Mouse (Mus musculus) left cerebral cortex, adult 18-20 months (tissue): ENCODE results near the gene Cdc42bpa. TPM values are rescaled to one million over a fixed set of nuclear protein-coding genes. Genes with fewer than 3 reads are reported as not detected.
A peak's percentile ranks its signal among the peaks of the same experiment; 100 is the strongest.
"Not testable (repeated sequence)": the region's sequence is repeated elsewhere in the genome, so short reads cannot be mapped to it uniquely, and the experiment has no call there.

ENCODE experiments used
- DNase-seq, 2 experiments: peaks; one replicate each; pipeline ENCODE4 v3.0.0; 2021 to 2022; ENCODE audit warnings: low spot score in 2 of 2, mixed read lengths in 1 of 2
- total RNA-seq, 2 experiments: library from RNA; stranded (reverse); gene quantifications; 2 replicates each; pipeline ENCODE4 v1.2.3; 2021

Gene Cdc42bpa
- total RNA-seq, 2 experiments from 2014 or later = 223 to 236 TPM

GRCm38 (mm10) chr1:180029863-180030262 is 69.6 kb downstream of the Cdc42bpa start:
- DNase-seq = not testable (repeated sequence)

GRCm38 (mm10) chr1:180030631-180031365 is 70.5 kb downstream of the Cdc42bpa start:
- no peak for DNase-seq

- no peak for DNase-seq
Observed at GRCm38 (mm10) chr1:180031705-180032548, 71.7 kb downstream of the Cdc42bpa start.

- peak; percentile 41 to 54 for DNase-seq
Observed at GRCm38 (mm10) chr1:180037461-180037860, 77.2 kb downstream of the Cdc42bpa start.

GRCm38 (mm10) chr1:180044160-180044559 is 83.9 kb downstream of the Cdc42bpa start:
- no peak for DNase-seq

- no peak for DNase-seq
Observed at GRCm38 (mm10) chr1:180045172-180045571, 84.9 kb downstream of the Cdc42bpa start.

- no peak for DNase-seq
Observed at GRCm38 (mm10) chr1:180089176-180089575, 128.9 kb downstream of the Cdc42bpa start.

GRCm38 (mm10) chr1:180098426-180098825 is 138.2 kb downstream of the Cdc42bpa start:
- no peak for DNase-seq

- DNase-seq = peak; percentile 40 to 48
Observed at GRCm38 (mm10) chr1:180104567-180104966, 144.3 kb downstream of the Cdc42bpa start.

- no peak for DNase-seq
Observed at GRCm38 (mm10) chr1:180109050-180109449, 148.8 kb downstream of the Cdc42bpa start.

GRCm38 (mm10) chr1:180116525-180116924 is 156.3 kb downstream of the Cdc42bpa start:
- DNase-seq = no peak

- DNase-seq = no peak
Observed at GRCm38 (mm10) chr1:180118233-180118632, 158.0 kb downstream of the Cdc42bpa start.

GRCm38 (mm10) chr1:180128077-180128792 is 168.0 kb downstream of the Cdc42bpa start:
- DNase-seq = no peak

- DNase-seq = no peak
Observed at GRCm38 (mm10) chr1:180131402-180131801, 171.1 kb downstream of the Cdc42bpa start.

GRCm38 (mm10) chr1:180132187-180132586 is 171.9 kb downstream of the Cdc42bpa start:
- no peak for DNase-seq

GRCm38 (mm10) chr1:180139158-180139557 is 178.9 kb downstream of the Cdc42bpa start:
- DNase-seq = no peak

GRCm38 (mm10) chr1:180140970-180141369 is 180.7 kb downstream of the Cdc42bpa start:
- no peak for DNase-seq

GRCm38 (mm10) chr1:180148036-180148435 is 187.8 kb downstream of the Cdc42bpa start:
- no peak for DNase-seq

- DNase-seq = no peak
Observed at GRCm38 (mm10) chr1:180148563-180148962, 188.3 kb downstream of the Cdc42bpa start.

- no peak for DNase-seq
Observed at GRCm38 (mm10) chr1:180151191-180151590, 190.9 kb downstream of the Cdc42bpa start.

GRCm38 (mm10) chr1:180158648-180159047 is 198.4 kb downstream of the Cdc42bpa start:
- no peak for DNase-seq

GRCm38 (mm10) chr1:180160545-180160944 is 200.3 kb downstream of the Cdc42bpa start:
- DNase-seq = no peak
